Mouse (Mus musculus) right cerebral cortex, postnatal 25 days (tissue): Measurements from ENCODE around the gene Ugt2a1.
"Not testable (repeated sequence)": the region's sequence is repeated elsewhere in the genome, so short reads cannot be mapped to it uniquely, and the experiment has no call there.

Experiments used
- DNase-seq: peaks from one replicate; pipeline ENCODE4 v3.0.0; 2022

Gene Ugt2a1

DNA sequence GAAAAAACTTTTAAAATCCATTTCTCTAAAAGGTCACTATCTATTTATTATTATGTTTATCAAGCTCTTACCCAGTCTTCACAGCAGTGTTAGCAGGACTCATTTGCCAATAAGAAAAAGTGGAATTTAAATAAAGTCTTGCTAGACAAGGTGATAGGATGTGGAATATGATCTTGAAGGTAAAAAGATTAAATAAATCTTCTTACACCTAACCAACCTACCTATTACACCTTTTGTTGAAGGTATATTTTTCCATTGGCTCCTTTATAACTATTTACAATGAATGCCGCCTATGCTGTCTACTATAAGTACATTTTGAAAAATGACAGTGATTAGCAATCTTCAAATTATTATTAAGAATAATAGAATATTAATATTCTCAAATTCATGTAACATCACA is at the start of gene Ugt2a1:
Gene Ugt2a1, minus strand, starts transcription at position 101 of the 400 bp plus-strand sequence.
- no peak for DNase-seq

DNA sequence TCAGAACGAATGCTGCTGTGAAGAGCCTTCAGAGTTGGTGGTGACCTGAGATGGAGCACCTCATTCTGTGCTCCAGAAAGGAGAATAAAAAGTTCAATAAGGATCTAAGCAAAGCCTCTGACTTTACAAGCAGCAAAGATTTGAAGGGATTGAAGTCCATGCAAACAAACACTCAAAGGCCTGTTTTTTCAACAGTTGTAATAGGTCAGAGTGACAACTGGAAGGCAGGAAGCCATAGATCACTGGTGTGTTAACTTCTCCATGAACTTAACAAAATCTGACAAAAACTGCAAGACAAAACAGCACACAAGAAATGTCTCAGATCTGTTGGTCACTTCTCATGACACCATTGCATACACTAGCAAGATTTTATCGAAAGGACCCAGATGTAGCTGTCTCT is 47.4 kb upstream of the Ugt2a1 start, which contains the start of gene Sult1b1:
Gene Sult1b1, minus strand, starts transcription at position 85 of the 400 bp plus-strand sequence.
- no peak for DNase-seq

DNA sequence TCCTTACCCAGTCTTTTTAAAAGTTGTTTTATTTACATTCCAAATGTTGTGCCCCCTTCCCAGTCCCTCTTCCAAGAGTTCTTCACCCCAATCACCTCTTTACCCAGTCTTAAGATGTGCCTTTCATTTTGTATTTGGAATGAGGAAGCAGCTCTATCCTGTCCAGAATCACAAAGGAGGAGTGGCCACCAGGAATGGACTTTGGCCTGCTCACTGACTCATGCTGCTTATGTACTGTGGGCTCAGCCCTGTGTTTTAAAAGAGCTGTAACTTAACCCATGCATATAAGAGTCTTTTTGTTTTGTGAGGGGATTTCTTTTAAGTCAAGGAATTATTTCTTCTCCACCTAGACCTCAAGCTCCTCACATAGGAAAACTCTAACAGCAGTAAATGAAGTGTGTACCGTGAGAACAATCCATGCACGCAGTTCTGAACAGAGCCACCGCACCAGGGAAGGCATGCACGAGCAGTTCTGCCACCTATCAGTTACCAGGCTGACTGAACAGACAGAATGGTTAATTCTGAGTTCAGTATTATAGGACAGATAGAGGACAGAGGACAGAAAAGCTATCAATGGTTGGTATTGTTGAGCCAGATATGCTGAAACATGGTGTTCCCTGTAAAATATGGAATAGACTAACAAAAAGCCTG is 45.4 kb upstream of the Ugt2a1 start:
- DNase-seq: no peak

DNA sequence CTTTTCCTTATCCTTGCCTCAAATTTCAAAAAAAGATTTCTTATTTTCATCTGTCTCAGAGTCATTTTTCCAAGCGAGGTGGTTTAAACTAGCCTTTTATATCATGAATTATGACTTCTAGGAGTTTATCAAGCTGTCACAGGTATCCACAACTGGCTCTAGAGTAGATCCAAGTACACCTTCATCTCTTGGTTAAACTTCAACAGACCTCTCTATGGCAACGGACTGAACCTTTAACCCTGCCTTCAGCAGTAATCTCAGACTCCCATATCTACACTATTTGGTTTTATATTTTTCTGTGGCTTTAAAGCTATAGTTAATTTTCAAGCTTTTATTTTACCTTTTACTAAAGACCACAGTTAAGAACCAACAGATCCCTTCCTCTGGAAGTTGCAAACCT is 41.6 kb upstream of the Ugt2a1 start:
- no peak for DNase-seq

DNA sequence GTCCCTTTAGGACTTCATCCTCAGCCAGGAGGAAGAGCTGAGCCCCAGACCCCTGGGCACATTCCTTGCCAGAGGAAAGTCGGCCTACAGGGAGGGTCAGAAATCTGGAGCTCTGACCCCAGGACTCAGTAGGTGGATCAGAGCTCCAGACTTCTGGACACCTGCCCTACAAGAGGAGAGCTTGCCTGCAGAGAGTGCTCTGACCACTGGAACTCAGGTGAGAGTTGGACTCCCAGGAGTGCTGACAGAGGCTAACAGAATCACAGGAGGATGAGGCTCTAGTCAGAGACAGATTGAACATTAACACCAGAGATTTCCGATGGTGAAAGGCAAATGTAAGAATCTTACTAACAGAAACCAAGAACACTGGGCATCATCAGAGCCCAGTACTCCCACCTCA is 32.9 kb upstream of the Ugt2a1 start:
- DNase-seq: not testable (repeated sequence)

DNA sequence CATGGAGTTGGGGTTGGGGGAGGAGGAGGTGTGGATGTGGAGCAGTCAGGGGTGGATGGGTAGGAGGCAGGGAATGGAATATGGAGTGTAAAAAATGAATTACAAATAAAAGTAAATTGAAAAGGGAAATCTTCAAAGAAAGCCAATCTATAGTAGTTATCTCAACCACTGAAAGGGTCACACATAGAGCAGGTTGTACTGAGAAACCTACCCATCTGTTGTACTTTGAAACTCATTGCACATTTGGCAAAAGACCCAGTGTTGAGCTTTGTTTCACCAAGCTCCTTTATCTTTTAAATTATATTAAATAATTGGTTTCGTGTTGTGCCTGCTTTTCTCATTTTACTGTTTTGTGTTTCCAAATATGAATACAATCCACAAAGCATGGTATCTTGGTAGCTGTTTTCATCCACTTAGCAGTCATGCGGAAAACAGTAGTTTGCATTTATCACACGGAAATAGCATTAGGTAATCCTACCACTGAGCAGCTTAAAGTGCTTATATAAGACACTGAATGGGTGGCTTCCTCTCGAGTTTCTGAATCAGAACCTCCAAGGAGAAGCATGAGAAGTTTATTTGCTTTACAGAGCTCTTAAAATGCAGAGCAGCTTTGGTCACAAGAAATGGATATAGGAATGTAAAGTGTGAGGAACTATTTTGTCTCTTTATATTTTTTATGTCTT is 15.2 kb upstream of the Ugt2a1 start:
- DNase-seq: no peak

DNA sequence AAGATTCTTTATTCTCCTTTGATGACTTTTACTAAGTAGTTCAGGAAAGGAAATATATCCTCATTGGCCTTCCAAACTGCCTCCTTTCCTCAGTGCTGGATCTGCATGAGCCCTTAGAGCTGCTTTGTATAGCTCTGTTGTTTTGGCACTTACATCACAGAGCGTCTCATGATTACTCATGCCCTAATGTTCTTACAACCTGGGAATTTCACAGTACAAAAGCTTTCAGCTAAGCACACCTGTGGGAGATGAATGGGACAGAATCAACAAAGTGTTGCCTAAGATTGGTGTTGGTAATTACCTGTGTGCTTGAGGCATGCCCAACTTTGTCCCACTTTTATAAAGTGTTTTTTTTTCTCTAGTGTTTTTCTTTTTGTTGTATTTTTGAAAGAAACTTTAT is 12.0 kb upstream of the Ugt2a1 start:
- no peak for DNase-seq

DNA sequence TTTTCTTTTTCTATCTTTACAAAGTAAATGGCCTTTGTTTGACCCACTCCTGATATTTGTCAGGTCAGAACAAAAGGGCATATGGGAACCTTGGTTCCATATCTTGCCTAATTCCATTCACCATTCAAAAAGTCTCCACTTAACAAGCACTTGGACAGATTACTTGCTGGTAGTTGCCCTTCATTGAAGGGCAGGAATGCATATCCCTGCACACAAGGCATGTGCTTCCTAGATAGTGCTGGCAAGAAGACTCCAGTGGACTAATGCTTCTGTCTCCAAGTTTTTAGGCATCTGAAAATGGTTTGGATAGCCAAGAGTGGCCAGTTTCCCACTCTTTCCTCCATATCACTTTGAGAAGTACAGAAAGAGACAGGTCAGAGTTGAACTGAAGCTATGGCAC is 8.7 kb upstream of the Ugt2a1 start:
- DNase-seq: no peak

DNA sequence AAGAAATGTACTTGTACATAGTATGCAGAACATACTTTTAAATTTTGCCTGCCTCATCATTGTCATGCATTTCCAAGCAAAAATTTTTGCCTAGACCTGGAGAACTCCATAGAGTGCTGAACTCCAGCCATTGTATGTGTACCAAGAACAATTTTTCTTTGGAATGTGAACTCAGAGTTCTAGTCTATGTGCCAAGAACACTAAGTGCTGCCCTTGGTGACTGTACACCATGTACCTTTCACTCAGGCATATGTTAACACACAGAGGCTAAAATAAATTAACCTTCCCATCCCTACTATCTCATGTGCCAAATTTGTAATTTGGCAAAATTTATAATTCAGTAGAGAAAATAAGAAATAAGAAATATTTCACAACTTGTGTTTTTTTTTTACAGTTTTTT is 8.3 kb upstream of the Ugt2a1 start:
- DNase-seq: no peak

DNA sequence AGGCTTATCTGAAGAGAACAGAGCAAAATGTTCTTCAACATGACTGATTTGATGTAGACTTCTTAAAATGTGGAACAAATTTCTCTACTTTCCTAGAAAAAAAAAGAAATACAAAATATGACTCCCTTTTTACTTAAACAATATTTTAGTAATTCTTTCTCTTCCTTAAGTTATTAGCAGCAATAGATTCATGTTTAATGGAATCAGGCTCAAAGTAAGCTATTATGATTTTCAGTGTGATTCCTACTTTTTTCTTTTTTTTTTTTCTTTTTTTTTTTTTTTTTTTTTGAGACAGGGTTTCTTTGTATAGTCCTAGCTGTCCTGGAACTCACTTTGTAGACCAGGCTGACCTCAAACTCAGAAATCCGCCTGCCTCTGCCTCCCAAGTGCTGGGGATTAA is 4.0 kb downstream of the Ugt2a1 start, which contains the start of gene Gm43638:
Gene Gm43638, minus strand, starts transcription at position 101 of the 400 bp plus-strand sequence.
- not testable (repeated sequence) for DNase-seq

DNA sequence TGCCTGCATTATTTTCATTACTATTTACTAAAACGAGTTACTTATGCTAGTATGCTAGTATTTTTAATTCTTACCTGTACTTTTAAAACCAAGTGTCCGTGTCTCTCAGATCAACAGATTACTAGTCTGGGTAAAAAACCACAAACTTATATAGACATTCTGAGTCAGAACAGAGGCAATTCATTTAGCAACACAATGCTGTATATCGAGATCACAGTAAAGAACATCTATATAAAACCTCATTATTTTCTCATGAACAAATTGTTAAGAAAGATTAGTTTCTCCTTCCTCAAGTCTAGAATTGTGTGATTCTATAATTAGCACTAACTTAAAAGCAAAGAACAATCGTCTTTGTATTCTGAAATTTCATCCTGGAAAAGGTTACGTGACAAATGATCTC is 8.5 kb downstream of the Ugt2a1 start, which contains the start of gene Ugt2a2:
Gene Ugt2a2, minus strand, starts transcription at position 101 of the 400 bp plus-strand sequence.
- no peak for DNase-seq

DNA sequence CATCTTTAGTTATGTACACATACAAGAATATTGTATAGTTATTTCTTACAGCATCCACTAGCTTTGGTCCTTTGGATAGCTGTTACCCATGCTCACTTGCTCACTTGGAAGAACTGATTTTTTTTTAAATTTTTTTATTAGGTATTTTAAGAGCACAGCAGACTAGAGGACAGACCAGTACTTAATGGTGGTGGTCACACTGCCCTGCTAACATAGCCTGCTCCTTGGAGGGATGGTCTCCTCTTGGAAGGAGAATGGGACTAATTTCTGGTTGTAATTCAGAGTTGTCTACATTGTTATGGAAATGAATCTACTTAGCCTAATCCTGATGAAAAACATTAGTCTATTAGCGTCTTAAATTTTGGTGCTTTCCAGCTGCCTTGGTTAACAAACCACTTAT is 31.9 kb downstream of the Ugt2a1 start:
- DNase-seq: no peak

DNA sequence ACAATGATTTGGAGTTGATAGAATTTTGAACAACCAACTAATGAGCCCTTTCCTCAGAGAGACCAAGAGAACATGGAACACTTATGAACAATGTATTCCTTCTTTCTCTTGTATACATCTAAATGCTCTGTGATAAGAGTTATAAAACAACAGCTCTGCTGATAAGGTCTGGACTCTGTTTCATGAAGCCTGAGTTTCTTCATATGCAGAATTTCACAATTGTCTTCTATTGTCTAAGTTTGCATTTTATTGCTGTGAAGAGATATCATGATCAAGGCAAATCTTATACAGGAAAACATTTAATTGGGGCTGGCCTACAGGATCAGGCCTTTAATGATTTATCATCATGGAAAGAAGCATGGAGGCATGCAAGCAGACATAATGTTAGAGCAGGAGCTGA is 33.0 kb downstream of the Ugt2a1 start:
- DNase-seq: no peak

DNA sequence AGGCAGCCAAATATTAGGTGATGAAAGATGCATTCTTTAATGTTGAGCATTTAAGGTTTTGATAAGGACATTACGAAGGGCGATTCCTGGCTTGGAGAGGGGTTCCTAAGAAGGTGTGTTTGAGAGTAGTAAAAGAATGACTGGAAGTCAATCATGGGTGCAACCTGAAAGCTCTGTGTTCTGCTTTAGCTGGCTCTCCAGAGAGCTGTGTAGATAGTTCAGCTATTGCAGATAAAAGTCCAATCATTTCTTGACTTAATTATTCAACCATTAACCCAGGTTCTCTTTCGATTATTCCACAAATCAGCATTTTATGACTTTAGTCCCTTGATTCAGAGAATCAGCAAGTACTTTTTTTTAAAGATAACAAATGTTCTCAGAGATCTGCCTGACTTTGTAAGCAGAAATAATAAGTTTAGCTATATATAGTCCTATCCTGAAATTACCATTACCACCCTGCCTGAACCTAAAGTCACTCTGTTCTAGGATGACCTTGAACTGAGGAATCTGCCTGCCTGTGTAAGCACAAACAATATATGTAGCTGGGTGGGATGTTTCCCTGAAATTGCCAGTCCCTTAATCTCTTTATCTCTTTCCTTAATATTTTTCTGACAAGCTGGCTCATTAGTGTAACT is 34.3 kb downstream of the Ugt2a1 start:
- DNase-seq: no peak

DNA sequence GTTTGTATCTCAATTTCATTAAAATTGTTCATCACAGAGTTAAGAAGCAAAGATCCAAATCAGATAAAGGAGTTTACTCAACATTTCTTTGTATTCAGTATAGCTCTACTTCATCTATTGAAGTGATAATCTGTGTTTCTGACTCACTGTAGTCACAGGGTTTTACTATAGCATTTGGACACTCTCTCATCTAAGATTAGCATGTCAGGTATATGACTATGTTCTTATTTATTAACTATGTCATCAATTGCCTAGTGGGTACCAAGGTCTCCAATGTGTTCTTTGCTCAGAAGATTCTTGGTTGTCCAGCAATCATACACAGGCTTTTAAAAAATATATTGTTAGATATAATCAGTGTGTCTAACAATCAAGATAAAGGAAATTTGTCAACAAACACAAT is 35.2 kb downstream of the Ugt2a1 start:
- no peak for DNase-seq

DNA sequence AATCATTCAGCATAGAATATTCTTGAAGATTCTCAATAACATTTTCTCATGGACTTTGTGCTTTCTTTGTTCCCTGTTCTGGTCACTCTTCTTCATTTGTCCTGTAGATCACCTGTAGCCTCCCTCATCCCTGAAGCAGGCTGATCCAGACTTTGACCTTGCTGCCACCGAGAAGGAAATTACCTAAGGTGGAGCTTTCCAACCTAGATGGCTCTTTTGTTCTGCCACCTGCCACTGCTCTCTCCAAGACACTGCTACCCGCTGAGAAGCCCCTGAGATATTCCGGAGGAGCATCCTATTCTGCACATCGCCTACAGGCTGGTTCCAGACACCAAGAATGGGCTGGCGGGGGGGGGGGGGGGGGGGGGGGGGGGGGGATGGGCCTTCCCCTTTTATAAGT is 38.2 kb downstream of the Ugt2a1 start:
- DNase-seq: not testable (repeated sequence)

DNA sequence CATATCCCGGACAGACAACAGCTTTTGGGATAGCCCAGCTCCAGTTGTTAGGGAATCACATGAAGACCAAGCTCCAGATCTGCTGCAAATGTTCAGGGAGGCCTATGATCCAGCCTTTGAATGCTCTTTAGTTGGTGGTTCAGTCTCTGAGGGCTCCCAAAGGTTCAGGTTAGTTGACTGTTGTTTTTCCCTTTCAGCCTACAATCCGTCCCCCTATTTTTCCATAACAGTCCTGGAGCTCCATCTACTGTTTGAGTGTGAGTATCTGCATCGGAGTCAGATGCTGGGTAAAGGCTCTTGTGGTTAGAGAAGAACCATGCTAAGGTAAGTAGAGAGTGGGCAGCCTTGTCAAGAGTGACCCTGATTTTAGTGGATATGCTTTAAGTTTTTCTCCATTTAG is 54.4 kb downstream of the Ugt2a1 start:
- DNase-seq: no peak

DNA sequence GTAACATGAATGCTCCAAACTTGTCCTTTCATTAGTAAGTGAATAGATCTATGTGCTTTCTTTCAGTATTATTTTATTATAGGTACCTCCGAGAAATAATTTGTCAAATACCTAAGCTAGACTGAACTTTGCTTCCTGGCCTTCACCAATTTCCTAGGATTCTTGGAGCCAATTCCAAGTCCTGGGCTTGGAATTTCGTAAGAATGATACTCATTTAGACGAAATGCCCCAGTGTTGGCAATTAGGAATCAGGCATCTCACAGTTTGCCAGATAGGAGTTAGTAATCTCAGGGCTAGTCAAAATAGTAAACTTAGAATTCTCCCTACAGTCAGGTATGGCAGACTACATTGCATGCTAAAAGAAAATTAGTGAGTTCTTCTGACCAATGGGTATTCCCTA is 65.0 kb downstream of the Ugt2a1 start:
- no peak for DNase-seq

DNA sequence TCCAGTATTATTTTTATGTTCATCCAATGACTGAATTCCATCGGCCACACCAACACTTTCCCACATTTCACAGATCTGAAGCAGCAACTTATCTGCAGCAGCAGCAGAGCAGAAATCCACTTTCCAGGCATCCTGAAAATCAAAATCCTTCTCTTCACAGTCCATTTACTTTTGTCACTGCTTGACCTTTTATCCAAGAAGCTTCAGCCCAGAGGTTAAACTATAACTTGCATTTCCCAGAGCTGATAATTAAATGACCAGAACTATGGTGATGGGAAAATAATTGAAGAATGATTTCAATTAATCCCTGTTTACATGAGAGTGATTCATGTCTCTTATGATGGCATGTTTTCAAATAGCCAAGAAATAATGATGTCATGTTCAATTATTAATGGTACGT is 66.6 kb downstream of the Ugt2a1 start, which contains the start of gene Ugt2b38:
Gene Ugt2b38, minus strand, starts transcription at position 163 of the 400 bp plus-strand sequence.
- DNase-seq: not testable (repeated sequence)
